Mouse (Mus musculus) layer of hippocampus, postnatal 14 days (tissue): ENCODE results near the gene Gpc5. TPM values are rescaled to one million over a fixed set of nuclear protein-coding genes. Genes with fewer than 3 reads are reported as not detected.
"Not testable (repeated sequence)": the region's sequence is repeated elsewhere in the genome, so short reads cannot be mapped to it uniquely, and the experiment has no call there.

Experiments used
- DNase-seq, 2 experiments: peaks; one replicate each; pipeline ENCODE4 v3.0.0; 2021 to 2022; ENCODE audit warnings: low spot score in 2 of 2, mixed read lengths in 1 of 2
- long read RNA-seq, 2 experiments: library from polyadenylated mRNA; stranded (forward); transcript quantifications; one replicate each; pipeline ENCODE4 v2.0.0; 2021
- total RNA-seq, 2 experiments: library from RNA; stranded (reverse); gene quantifications; 2 replicates each; pipeline ENCODE4 v1.2.3; 2021

Gene Gpc5
- total RNA-seq, result 10 to 100 TPM; 43.1 to 46.3 TPM
- long read RNA-seq, experiment 1, partial matches to known transcripts, result 0 of 4 reads
- long read RNA-seq, experiment 1, other reads (novel, unspliced or antisense), result 2 of 4 reads
- long read RNA-seq, experiment 2, transcript Gpc5-204 (2 exons, 1,638 nt), result major isoform, 7 of 9 reads
- long read RNA-seq, experiment 2, partial matches to known transcripts, result 0 of 9 reads
- long read RNA-seq, experiment 2, other reads (novel, unspliced or antisense), result 2 of 9 reads

- peak; percentile 84 to 92 for DNase-seq
These were observed at the start of gene Gpc5 for GRCm38 (mm10) chr14:115092081-115092480. TSS of gene Gpc5 (plus strand) at chr14:115092215.

DNA sequence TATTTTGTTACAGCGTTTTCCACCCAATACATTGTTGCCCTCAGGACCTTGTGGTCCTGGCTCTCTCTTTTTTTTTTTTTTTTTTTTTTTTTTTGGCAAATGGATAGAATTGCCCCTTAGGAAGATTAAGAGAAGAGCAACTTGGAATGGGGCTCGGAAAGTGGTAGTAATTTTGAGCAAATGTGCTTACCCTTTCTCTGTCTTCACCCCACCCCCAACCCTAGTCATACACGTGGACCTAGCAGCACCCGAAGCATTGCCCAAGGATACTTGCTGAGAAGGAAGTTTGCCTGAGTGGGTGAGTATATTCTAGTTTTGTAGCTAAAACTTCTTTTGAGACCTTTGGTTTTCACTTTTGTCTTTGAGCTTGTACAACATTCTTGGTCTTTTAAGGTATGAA, 49.4 kb upstream of the Gpc5 start:
- peak in 1 of 2 experiments; percentile 12 for DNase-seq

GRCm38 (mm10) chr14:115044016-115044415, 48.0 kb upstream of the Gpc5 start:
- no peak for DNase-seq

DNA sequence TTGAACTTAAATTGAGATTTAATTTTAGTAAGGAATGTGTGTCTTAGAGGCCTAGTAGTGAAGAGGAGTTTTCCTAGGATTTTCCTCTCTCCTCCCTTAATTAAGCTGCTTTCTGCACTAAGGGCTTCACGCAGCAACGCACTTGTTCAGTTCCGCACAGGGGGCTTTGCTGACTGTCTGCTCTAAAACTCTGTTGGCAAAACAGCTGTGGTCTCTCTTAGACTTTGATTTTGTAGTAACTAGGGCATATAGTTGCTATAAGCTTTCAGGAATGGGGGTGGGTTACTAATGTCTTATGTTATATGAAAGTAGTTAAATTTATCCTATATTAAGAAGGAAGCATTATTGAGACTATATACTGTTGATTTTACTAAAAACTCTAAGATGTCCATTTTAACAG, 46.3 kb upstream of the Gpc5 start:
- DNase-seq, result no peak

GRCm38 (mm10) chr14:115047316-115047715, 44.7 kb upstream of the Gpc5 start:
- DNase-seq, result no peak

DNA sequence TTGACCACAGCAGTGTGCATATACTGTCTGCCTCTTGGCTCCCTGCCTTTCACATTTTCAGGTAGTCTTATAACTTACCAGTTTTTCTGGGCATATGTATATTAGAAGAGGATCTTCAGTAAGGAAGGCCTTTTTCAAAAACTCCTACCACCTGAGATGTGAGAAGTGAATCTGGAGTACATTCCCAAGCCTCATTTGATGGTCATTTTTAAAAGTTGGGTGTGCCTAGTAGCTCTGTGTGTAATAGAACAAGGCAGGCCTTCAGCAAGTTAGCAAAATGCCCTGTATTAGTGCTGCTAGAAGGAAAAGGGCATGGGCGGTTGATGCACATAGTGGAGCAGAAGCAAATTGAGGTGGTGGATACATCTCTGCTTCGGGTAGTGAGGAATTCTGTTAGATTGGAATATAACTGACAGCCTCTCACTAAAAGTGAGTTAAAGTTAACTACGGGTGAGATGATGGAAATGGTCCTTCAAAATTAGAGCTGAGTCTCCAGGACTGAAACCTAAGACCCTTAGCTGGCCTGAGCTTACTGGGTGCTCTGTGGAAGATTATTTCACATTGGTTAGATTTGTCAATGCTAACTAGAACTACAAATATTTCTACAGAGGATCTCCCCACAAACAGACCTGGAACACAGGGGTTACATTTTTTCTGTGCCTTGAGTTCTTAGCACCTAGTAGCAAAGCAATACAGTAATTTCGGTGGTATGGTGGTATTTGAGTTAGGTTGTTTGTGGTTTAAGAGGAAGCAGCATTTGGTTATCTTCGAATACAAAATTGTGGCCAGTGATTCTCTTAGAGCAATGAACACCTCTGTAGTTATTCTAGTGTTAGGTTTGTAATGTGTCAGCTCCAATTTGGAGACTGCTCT, 43.8 kb upstream of the Gpc5 start:
- DNase-seq, result no peak

DNA sequence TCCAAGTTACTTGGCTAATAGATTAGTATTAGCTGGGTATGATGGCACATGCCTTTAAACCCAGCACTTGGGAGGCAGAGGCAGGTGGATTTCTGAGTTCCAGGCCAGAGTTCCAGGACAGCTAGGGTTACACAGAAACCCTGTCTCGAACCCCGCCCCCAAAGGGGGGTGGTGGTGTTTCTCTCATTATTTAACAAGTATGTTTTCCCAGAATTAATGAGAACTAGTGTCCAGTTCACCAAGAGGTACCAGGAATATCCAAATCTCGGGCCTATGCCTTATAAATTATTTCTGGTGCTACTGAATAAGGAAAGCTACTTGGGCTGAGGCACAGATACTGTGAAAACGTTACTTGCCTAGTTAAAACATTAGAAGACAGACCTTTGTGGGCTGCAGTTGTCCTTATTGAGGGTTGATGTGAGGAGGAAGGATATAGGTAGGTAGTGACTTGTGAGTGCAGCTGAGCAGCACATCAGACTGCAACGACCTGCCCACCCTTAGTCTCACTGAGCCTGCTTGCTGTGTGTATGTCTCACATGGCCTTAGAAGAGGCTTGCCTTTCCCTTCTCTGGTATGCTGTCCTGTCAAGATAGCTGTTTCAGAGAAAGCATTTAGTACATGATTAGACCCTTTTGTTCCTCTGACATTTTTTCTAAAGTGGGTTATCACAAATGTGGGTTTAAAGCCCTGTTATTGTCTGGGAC, 43.0 kb upstream of the Gpc5 start:
- no peak for DNase-seq

DNA sequence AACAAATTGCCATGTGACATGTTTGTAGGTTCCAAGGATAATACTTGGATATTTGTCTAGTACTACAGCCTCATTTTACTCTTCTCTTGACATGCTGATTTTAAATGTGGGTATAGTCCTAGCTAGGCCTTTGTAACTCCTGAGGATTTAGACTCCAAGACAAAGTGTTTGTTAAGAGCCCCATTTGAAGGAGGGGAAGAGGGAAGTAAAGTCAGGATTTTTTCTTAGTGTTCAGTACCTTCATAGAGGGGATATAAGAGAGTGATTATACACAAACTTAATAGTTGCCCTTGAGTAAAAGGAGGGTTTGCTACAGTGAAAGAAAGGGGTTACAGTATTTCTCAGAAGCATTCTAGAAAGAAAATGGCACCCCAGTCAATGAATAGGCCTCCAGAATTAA, 42.2 kb upstream of the Gpc5 start:
- no peak for DNase-seq

DNA sequence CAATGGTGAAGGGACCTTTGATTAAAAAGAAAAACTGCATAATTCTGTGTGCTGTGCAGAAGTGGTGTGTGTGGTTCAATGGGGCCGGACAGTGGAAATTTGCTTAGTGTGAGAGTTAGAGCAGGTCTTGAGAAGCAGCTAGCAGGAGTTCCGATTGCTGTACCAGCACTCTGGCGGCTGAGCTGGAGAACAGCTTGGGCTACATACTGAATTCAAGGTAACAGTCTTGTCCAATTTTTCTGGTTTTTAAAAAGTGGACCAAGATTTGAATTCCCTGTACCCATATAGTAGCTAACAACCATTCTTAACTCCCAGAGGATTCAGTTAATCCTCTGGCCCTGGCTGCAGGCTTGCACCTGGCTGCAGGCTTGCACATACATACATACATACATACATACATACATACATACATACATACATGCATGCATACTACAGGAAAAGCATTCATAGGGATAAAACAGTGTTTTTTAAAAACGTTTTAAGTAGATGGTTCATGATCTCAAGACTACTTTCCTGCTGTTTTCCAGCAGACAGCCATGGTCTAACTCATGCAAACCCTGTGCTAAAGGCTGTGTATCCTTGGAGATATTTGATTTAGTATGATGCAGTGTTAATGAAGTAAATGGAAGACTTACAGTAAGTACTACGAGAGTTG, 40.8 kb upstream of the Gpc5 start:
- no peak for DNase-seq

GRCm38 (mm10) chr14:115052371-115052770, 39.6 kb upstream of the Gpc5 start:
- DNase-seq, result no peak

DNA sequence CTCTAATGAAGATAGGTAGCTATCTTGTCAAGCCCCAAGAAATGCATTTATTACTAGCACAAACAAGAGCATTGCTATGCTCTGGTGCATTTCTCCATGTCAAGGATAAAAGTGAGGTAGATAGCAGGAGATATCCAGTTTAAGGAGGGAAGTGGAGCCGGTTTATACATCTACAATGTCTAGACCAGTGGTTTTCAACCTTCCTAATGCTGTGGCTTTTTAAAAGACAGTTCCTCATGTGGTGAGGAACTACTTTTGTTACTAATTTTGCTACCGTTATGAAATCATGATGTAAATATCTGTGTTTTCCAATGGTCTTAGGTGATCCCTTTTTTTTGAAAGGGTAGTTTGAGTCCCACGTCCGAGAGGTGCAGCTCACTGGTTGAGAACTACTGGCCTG, 37.8 kb upstream of the Gpc5 start:
- no peak for DNase-seq

DNA sequence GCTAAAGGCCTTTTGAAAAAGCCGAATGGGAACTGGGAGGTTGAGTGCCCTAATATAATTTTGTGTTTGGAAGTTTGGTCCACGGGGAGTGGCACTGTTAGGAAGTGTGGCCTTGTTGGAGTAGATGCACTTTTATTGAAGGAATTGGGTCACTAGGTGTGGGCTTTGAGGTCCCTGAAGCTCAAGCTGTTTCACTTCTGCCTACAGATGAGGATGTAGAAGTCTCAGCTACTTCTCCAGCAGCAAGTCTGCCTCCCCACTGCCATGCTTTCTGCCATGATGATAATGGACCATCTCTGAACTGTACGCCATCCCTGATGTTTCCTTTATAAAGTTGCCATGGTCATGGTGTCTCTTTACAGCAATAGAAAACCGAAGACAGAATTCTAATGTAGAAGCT, 34.5 kb upstream of the Gpc5 start:
- no peak for DNase-seq

DNA sequence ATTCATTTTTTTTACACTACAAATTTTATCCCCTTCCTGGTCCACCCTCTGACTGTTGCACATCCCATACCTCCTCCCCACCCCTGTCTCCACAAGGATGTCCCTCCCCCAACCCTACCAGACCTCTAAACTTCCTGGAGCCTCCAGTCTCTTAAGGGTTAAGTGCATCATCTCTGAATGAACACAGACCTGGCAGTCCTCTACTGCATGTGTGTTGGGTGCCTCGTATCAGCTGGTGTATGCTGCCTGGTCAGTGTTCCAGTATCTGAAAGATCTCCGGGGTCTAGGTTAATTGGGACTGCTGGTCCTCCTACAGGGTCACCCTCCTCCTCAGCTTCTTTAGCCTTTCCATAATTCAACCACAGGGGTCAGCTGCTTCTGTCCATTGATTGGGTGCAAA, 25.9 kb upstream of the Gpc5 start:
- DNase-seq, result not testable (repeated sequence)

- peak; percentile 66 to 86 for DNase-seq
These were observed 21.5 kb upstream of the Gpc5 start for GRCm38 (mm10) chr14:115070534-115070933.

DNA sequence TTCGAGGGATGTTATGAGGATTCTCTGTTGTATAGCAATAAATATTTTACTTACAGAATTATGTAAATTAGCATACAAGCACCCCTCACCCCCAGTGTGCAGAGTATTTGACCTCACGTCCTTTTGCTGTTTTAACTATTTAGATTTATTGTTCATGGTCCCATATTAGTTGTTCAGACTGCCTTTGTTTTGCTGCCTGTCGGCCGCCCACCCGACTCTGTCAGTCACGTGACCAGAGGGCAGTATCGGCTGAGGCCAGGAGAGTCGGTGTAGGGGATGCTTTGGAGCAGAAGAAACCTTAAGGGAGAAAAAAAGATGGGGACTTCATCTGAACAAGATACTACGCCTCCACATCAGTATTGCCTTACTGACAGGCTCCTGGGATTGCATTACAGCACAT, 14.7 kb upstream of the Gpc5 start:
- no peak for DNase-seq

DNA sequence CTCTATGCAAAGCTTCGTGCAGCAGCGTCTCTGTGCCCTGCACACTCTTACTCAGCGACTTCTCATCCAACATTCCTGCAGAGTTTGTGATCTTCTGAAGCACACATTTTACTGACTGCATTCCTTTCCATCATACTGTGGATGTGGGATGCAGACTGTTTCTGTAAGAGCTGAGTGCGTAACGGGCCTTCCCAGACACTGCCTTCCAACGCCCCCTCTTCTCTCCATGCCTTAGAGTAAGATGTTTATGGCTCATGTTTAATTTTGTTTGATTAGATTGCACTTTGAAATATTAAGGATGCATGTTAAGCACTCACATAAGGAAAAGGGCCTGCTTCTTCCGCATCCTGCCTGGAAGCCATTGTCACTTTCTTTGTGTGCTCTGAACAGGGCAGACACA, 14.0 kb upstream of the Gpc5 start:
- DNase-seq, result no peak

GRCm38 (mm10) chr14:115081728-115082502, 10.1 kb upstream of the Gpc5 start:
- DNase-seq, result peak in 1 of 2 experiments; percentile 42

GRCm38 (mm10) chr14:115090516-115090915, 1.5 kb upstream of the Gpc5 start:
- DNase-seq, result no peak

- no peak for DNase-seq
These were observed 495 bp downstream of the Gpc5 start for GRCm38 (mm10) chr14:115092510-115092909.

DNA sequence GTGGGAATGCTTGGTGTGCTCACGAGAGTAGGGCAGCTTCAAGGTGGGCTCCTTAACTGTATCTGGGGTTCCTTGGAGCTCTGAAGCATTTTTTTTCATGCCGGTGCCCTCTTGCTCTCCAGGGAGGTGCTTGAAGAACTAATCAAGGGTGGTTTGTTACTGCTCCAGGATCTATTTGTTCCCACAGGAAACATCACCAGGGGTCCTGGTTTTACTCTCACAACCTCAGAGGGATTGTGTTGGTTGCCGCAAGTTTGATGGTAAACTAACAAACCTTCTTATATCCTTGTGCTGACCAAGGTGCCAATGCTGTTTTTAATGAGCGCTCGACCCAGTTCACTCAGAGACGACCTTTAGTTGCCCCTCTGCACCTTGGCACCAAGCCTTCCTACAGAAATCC, 937 bp downstream of the Gpc5 start:
- no peak for DNase-seq
